Mouse (Mus musculus) neural tube, embryonic 11.5 days (tissue): Measurements from ENCODE around the gene Eif2b3. TPM values are rescaled to one million over a fixed set of nuclear protein-coding genes. Genes with fewer than 3 reads are reported as not detected.

Experiments
- ATAC-seq: fragments of 200-750 bp; cut with Nextera tagmentation; 2 replicates; pipeline ENCODE4 v1.8.0; 2017; ENCODE audit warnings: moderate number of reproducible peaks, mild to moderate bottlenecking, moderate TSS enrichment, moderate library complexity; ENCODE audit not compliant: insufficient read depth, low FRiP score, low TSS enrichment
- DNase-seq: peaks from one replicate; pipeline ENCODE4 v3.0.0-alpha.2; 2015; ENCODE audit warnings: low spot score
- H3K27ac ChIP-seq: fragments of 300-500 bp; sonication (generic); 2 replicates; pipeline ENCODE4 v1.5.1; 2014; ENCODE audit warnings: low read depth, mild to moderate bottlenecking, low read length
- H3K27me3 ChIP-seq: fragments of 300-500 bp; sonication (generic); 2 replicates; pipeline ENCODE4 v1.6.1; 2014; ENCODE audit warnings: mild to moderate bottlenecking, low read length, mixed read lengths; ENCODE audit not compliant: control insufficient read depth, insufficient read depth
- H3K36me3 ChIP-seq: fragments of 300-500 bp; sonication (generic); 2 replicates; pipeline ENCODE4 v1.6.1; 2014; ENCODE audit warnings: mild to moderate bottlenecking, low read length, moderate library complexity, mixed read lengths; ENCODE audit not compliant: control insufficient read depth, insufficient read depth
- H3K4me1 ChIP-seq: fragments of 300-500 bp; sonication (generic); 2 replicates; pipeline ENCODE4 v1.6.1; 2014; ENCODE audit warnings: low read length, mixed read lengths; ENCODE audit not compliant: control insufficient read depth, insufficient read depth
- H3K4me2 ChIP-seq: fragments of 300-500 bp; sonication (generic); 2 replicates; pipeline ENCODE4 v1.6.1; 2014; ENCODE audit warnings: low read depth, mild to moderate bottlenecking, moderate library complexity
- H3K4me3 ChIP-seq: fragments of 300-500 bp; sonication (generic); 2 replicates; pipeline ENCODE4 v1.5.1; 2014; ENCODE audit warnings: low read depth, low read length
- H3K9ac ChIP-seq: fragments of 300-500 bp; sonication (generic); 2 replicates; pipeline ENCODE4 v1.6.1; 2014; ENCODE audit warnings: mild to moderate bottlenecking, low read length
- H3K9me3 ChIP-seq: fragments of 300-500 bp; sonication (generic); 2 replicates; pipeline ENCODE4 v1.6.1; 2016; ENCODE audit warnings: low read length; ENCODE audit not compliant: control insufficient read depth
- WGBS: fragments of 180-500 bp; shearing (Covaris S2); extraction: QIAGEN DNeasy Blood & Tissue Kit; methylation state at CpG from one replicate; pipeline ENCODE4 v1.1.7; 2014; 5-methylcytosine and 5-hydroxymethylcytosine counted together
- polyA plus RNA-seq: library from polyadenylated mRNA; unstranded; fragments of >200 nt; fragmentation: Nextera tagmentation; extraction: Ambion mirVana; gene quantifications from 2 replicates; pipeline ENCODE4 v1.2.1, GENCODE M21; 2014

Eif2b3 gene
- polyA plus RNA-seq, 1 experiment from 2014 or later = 48.1 TPM

DNA sequence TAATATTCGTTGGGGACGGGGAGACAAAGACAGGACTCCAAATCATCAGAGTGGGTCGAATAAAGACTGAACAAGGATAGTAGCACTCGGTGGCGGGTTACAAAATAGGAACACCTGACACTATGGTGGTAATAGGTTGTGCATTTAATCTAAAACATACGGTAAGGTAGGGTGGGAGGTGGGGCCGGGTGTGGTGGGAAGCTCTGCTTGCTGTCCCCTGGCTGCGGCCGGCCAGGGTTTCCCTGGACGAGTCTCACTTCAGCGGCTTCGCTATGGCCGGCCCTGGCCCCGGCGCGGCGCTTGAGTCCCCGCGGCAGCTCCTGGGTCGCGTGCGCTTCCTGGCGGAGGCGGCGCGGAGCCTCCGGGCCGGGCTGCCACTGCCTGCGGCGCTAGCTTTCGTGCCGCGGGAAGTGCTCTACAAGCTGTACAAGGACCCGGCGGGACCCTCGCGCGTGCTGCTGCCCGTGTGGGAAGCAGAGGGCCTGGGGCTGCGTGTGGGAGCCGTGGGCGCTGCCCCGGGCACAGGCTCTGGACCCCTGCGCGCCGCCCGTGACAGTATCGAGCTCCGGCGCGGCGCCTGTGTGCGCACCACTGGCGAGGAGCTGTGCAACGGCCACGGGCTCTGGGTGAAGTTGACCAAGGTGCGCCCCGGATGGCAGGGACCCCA lies 23.9 kb upstream of the Eif2b3 start, which contains the start of gene Hectd3:
TSS of gene Hectd3 (plus strand) at position 187 of the 667 bp plus-strand sequence.
- ATAC-seq (peak; percentile 65), DNase-seq (peak; percentile 75)
- Histone ChIP-seq H3K4me2 (peak within 1 kb of the TSS; percentile 99), H3K4me3 (peak within 1 kb of the TSS; percentile 98), H3K27me3 (no peaks in the 10 kb centered on the region), H3K27ac (peak within 1 kb of the TSS; percentile 82), H3K4me1 (peaks cover 17% of the 10 kb centered on the region), H3K36me3 (peaks cover 2% of the 10 kb centered on the region; the same call in 1 of the 2 replicates), H3K9me3 (no peaks in the 10 kb centered on the region), H3K9ac (peak within 1 kb of the TSS; percentile 84)
- 1% methylated on average over 50 of the region's 58 CpGs for WGBS

DNA sequence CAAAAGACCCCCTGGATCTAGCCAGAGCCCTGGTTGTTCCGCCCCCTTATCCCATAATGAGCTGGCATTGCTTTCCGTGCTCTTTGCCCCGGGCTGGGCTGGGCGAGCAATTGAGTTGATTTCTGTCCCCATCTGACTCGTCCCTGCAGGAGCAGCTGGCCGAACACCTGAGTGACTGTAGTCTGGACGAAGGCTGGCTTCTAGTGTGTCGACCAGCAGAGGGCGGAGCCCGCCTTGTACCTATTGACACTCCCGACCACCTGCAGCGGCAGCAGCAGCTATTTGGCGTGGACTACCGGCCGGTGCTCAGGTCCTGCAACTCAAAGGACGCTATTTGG lies 23.4 kb upstream of the Eif2b3 start:
- Histone ChIP-seq H3K9me3 (no peaks in the 10 kb centered on the region), H3K27me3 (no peaks in the 10 kb centered on the region), H3K27ac (peak overlapping the region; percentile 82; the same call in 1 of the 2 replicates), H3K4me1 (peaks cover 17% of the 10 kb centered on the region), H3K36me3 (peaks cover 2% of the 10 kb centered on the region; the same call in 1 of the 2 replicates), H3K9ac (peak overlapping the region; percentile 84), H3K4me3 (peak overlapping the region; percentile 98), H3K4me2 (peak overlapping the region; percentile 99)
- DNase-seq (peak; percentile 51), ATAC-seq (no peak; the same call in 1 of the 2 replicates)
- 0% methylated on average over 16 of the region's 16 CpGs for WGBS

DNA sequence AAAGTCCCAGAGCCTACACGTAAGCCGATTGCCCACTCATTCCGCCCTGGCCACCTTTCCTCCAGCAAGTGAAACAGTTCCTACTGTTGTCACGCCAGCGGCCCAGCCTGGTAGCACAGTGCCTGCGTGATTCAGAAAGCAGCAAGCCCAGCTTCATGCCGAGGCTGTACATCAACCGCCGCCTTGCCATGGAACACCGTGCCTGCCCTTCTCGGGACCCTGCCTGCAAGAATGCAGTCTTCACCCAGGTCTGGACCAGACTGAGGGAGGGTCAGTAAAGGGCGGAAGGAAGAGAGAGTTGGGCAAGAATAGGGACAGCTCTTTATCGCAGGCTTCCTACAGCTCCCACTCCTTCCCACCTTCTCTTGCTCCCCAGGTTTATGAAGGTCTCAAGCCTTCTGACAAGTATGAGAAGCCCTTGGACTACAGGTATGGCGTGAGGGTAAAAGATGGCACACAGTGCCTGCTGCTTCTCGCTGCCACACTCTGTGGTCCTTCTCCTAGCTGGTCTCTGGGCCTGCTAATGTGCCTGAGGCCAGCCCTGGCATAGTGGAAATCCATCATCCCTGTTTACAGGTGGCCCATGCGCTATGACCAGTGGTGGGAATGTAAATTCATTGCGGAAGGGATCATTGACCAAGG lies 19.6 kb upstream of the Eif2b3 start:
- Histone ChIP-seq H3K36me3 (peaks cover 2% of the 10 kb centered on the region; the same call in 1 of the 2 replicates), H3K27me3 (no peaks in the 10 kb centered on the region), H3K27ac (no peak overlapping the region), H3K4me2 (no peak overlapping the region), H3K9ac (no peak overlapping the region), H3K4me1 (peaks cover 12% of the 10 kb centered on the region), H3K9me3 (no peaks in the 10 kb centered on the region), H3K4me3 (no peak overlapping the region)
- ATAC-seq (no peak), DNase-seq (no peak)
- WGBS = 90% methylated on average over 17 of the region's 17 CpGs

DNA sequence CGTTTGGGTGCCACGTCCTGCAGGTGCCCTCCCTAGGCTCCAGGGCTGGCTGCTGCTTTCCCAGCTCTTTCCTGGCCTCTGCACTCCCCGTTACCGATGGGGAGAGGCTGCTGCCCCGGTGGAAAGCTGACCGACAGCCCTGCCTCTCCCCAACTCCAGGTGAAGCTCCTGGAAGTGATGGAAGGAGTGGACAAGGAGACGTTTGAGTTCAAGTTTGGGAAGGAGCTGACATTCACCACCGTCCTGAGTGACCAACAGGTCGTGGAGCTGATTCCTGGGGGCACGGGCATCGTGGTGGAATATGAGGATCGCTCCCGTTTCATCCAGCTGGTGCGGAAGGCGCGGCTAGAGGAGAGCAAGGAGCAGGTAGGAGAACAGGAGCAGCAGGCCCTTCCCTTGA lies 17.2 kb upstream of the Eif2b3 start:
- H3K36me3 ChIP-seq = peaks cover 2% of the 10 kb centered on the region; the same call in 1 of the 2 replicates
- 92% methylated on average over 16 of the region's 16 CpGs for WGBS

GRCm38 (mm10) chr4:117002543-117003521 lies 16.4 kb upstream of the Eif2b3 start:
- H3K9ac ChIP-seq = peak overlapping the region; percentile 3; the same call in 1 of the 2 replicates

More for the DNA sequence above, 17.2 kb upstream of the Eif2b3 start:
- Histone ChIP-seq H3K9me3 (no peaks in the 10 kb centered on the region), H3K27ac (no peak overlapping the region), H3K4me3 (no peak overlapping the region), H3K9ac (no peak overlapping the region), H3K27me3 (no peaks in the 10 kb centered on the region), H3K4me2 (no peak overlapping the region), H3K4me1 (no peaks in the 10 kb centered on the region)
- ATAC-seq = no peak
- DNase-seq = no peak

GRCm38 (mm10) chr4:117004649-117005048 lies 14.6 kb upstream of the Eif2b3 start:
- no peak overlapping the region for H3K4me2 ChIP-seq
- no peaks in the 10 kb centered on the region for H3K36me3 ChIP-seq
- H3K27ac ChIP-seq = no peak overlapping the region
- H3K9me3 ChIP-seq = no peaks in the 10 kb centered on the region
- ATAC-seq (no peak), DNase-seq (no peak)
- H3K4me3 ChIP-seq = no peak overlapping the region
- H3K27me3 ChIP-seq = no peaks in the 10 kb centered on the region
- no peak overlapping the region for H3K9ac ChIP-seq
- no peaks in the 10 kb centered on the region for H3K4me1 ChIP-seq
- WGBS = 87% methylated on average over 4 of the region's 4 CpGs

More at GRCm38 (mm10) chr4:117002543-117003521, 16.4 kb upstream of the Eif2b3 start:
- Histone ChIP-seq H3K36me3 (peaks cover 2% of the 10 kb centered on the region; the same call in 1 of the 2 replicates), H3K4me3 (no peak overlapping the region), H3K27ac (no peak overlapping the region), H3K27me3 (no peaks in the 10 kb centered on the region), H3K4me1 (no peaks in the 10 kb centered on the region), H3K9me3 (no peaks in the 10 kb centered on the region), H3K4me2 (no peak overlapping the region)
- 0 out of 2 replicates have a peak, but pooled peaks have one; percentile 23 for ATAC-seq
- peak; percentile 59 for DNase-seq
- 57% methylated on average over 38 of the region's 38 CpGs for WGBS

- H3K4me2 ChIP-seq = no peak overlapping the region
- no peak overlapping the region for H3K27ac ChIP-seq
- 79% methylated on average over 7 of the region's 7 CpGs for WGBS
- no peaks in the 10 kb centered on the region for H3K9me3 ChIP-seq
- H3K27me3 ChIP-seq = no peaks in the 10 kb centered on the region
- no peak overlapping the region for H3K9ac ChIP-seq
- no peak overlapping the region for H3K4me3 ChIP-seq
- no peaks in the 10 kb centered on the region for H3K36me3 ChIP-seq
- DNase-seq (no peak), ATAC-seq (no peak)
- no peaks in the 10 kb centered on the region for H3K4me1 ChIP-seq
Measured at GRCm38 (mm10) chr4:117005611-117006400, 13.4 kb upstream of the Eif2b3 start.

- H3K4me3 ChIP-seq = no peak overlapping the region
- no peak overlapping the region for H3K9ac ChIP-seq
- DNase-seq (no peak), ATAC-seq (no peak)
- H3K4me1 ChIP-seq = no peaks in the 10 kb centered on the region
- WGBS = 77% methylated on average over 3 of the region's 3 CpGs
- no peaks in the 10 kb centered on the region for H3K9me3 ChIP-seq
- no peaks in the 10 kb centered on the region for H3K36me3 ChIP-seq
- no peaks in the 10 kb centered on the region for H3K27me3 ChIP-seq
- no peak overlapping the region for H3K4me2 ChIP-seq
- H3K27ac ChIP-seq = no peak overlapping the region
Measured at GRCm38 (mm10) chr4:117007058-117007457, 12.1 kb upstream of the Eif2b3 start.
